Mouse (Mus musculus): ENCODE measurements around the gene Lce1k. TPM values are rescaled to one million over a fixed set of nuclear protein-coding genes. Genes with fewer than 3 reads are reported as not detected.

Lce1k gene
- polyA plus RNA-seq, 1 experiment = 0.35 TPM

GRCm38 (mm10) chr3:92778799-92779198, 28.9 kb downstream of the Lce1k start, which contains the start of gene Lce1i:
Gene Lce1i, minus strand, starts transcription at chr3:92778899.
- H3K27ac ChIP-seq (ENCODE audit: control insufficient read depth, insufficient read depth, low read length) = no peak within 1 kb of the TSS
- H3K36me3 ChIP-seq (ENCODE audit: control insufficient read depth, insufficient read depth, low read length) = no peaks in the 10 kb centered on the region
- H3K4me3 ChIP-seq (ENCODE audit: control insufficient read depth, insufficient read depth, low read length) = no peak within 1 kb of the TSS
- no peaks in the 10 kb centered on the region for H3K4me1 ChIP-seq (replicated peaks; ENCODE audit: control insufficient read depth, insufficient read depth, low read length)
- WGBS = 74% methylated on average over 1 of the region's 1 CpGs
- no peak for DNase-seq
- H3K27me3 ChIP-seq (ENCODE audit: control insufficient read depth, insufficient read depth, low read length) = no peaks in the 10 kb centered on the region
- TF ChIP-seq CTCF (IDR thresholded peaks at IDR 0.05; ENCODE audit: borderline replicate concordance, control insufficient read depth, extremely low read depth, insufficient read depth, low read length, poor library complexity) = no peak
- TF ChIP-seq POLR2A (IDR thresholded peaks at IDR 0.05; ENCODE audit: control insufficient read depth, extremely low read depth, insufficient read depth, low read length, poor library complexity) = no peak

DNA sequence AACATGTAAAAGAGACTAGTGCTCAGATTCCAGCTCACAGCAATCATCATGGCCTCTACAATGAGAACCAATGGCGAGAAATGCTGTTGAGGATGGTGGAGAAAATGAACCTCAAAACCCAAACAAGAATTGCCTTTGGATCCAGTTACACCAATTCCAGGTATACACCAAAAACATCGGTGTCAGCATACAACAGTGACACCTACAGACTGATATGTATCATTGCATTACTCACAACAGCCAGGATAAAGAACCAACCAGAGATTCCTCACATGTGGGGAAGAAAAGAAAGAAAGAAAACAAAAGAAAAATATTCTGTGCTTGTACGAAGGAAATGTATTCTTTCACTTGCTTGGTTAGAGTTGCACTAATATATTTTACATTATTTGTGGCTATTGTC, 36.1 kb downstream of the Lce1k start:
- WGBS = 27% methylated on average over 3 of the region's 3 CpGs
- no peak overlapping the region for H3K4me3 ChIP-seq (ENCODE audit: control insufficient read depth, insufficient read depth, low read length)
- no peak for DNase-seq
- no peak overlapping the region for H3K27ac ChIP-seq (ENCODE audit: control insufficient read depth, insufficient read depth, low read length)
- TF ChIP-seq POLR2A (IDR thresholded peaks at IDR 0.05; ENCODE audit: control insufficient read depth, extremely low read depth, insufficient read depth, low read length, poor library complexity) (no peak), CTCF (IDR thresholded peaks at IDR 0.05; ENCODE audit: borderline replicate concordance, control insufficient read depth, extremely low read depth, insufficient read depth, low read length, poor library complexity) (no peak)
- no peaks in the 10 kb centered on the region for H3K27me3 ChIP-seq (ENCODE audit: control insufficient read depth, insufficient read depth, low read length)
- H3K4me1 ChIP-seq (replicated peaks; ENCODE audit: control insufficient read depth, insufficient read depth, low read length) = no peaks in the 10 kb centered on the region
- no peaks in the 10 kb centered on the region for H3K36me3 ChIP-seq (ENCODE audit: control insufficient read depth, insufficient read depth, low read length)

- Histone ChIP-seq H3K4me3 (ENCODE audit: control insufficient read depth, insufficient read depth, low read length) (no peak within 1 kb of the TSS), H3K27ac (ENCODE audit: control insufficient read depth, insufficient read depth, low read length) (no peak within 1 kb of the TSS), H3K27me3 (ENCODE audit: control insufficient read depth, insufficient read depth, low read length) (no peaks in the 10 kb centered on the region), H3K36me3 (ENCODE audit: control insufficient read depth, insufficient read depth, low read length) (no peaks in the 10 kb centered on the region), H3K4me1 (replicated peaks; ENCODE audit: control insufficient read depth, insufficient read depth, low read length) (no peaks in the 10 kb centered on the region)
- DNase-seq = no peak
- TF ChIP-seq POLR2A (IDR thresholded peaks at IDR 0.05; ENCODE audit: control insufficient read depth, extremely low read depth, insufficient read depth, low read length, poor library complexity) (no peak), CTCF (IDR thresholded peaks at IDR 0.05; ENCODE audit: borderline replicate concordance, control insufficient read depth, extremely low read depth, insufficient read depth, low read length, poor library complexity) (no peak)
- 100% methylated on average over 1 of the region's 1 CpGs for WGBS
These were observed 42.7 kb downstream of the Lce1k start, which contains the start of gene Lce1h for GRCm38 (mm10) chr3:92764965-92765364. Gene Lce1h, minus strand, starts transcription at chr3:92765065.

Other genes with a start within 250 kb of the Lce1k start
- gene Ivl, start 234.2 kb downstream of the Lce1k start, polyA plus RNA-seq (2012; rRNA removed) = 0.26 and 0.28 TPM in 2 replicates
- gene Smcp, start 218.9 kb downstream of the Lce1k start, polyA plus RNA-seq (2012; rRNA removed) = 0.45 and 1.3 TPM in 2 replicates
- gene 2210017I01Rik, start 200.4 kb downstream of the Lce1k start, polyA plus RNA-seq (2012; rRNA removed) = 0.22 TPM in 1 of 2 replicates, not detected in the other
- not detected in 2 replicates for gene Lce6a, start 186.2 kb downstream of the Lce1k start, polyA plus RNA-seq (2012; rRNA removed)
- 0.42 and 0.85 TPM in 2 replicates for gene Lce1a1, start 159.6 kb downstream of the Lce1k start, polyA plus RNA-seq (2012; rRNA removed)
- 0.54 and 1.1 TPM in 2 replicates for gene Lce1b, start 151.0 kb downstream of the Lce1k start, polyA plus RNA-seq (2012; rRNA removed)
- gene Lce1a2, start 137.6 kb downstream of the Lce1k start, polyA plus RNA-seq (2012; rRNA removed) = 0.47 and 1.00 TPM in 2 replicates
- gene Lce1c, start 128.6 kb downstream of the Lce1k start, polyA plus RNA-seq (2012; rRNA removed) = 0.20 TPM in 2 replicates
- gene Lce1d, start 120.7 kb downstream of the Lce1k start, polyA plus RNA-seq (2012; rRNA removed) = 0.37 and 0.96 TPM in 2 replicates
- gene Lce1e, start 98.8 kb downstream of the Lce1k start, polyA plus RNA-seq (2012; rRNA removed) = 0.31 and 0.48 TPM in 2 replicates
- gene Lce1f, start 87.5 kb downstream of the Lce1k start, polyA plus RNA-seq (2012; rRNA removed) = 0.26 and 0.73 TPM in 2 replicates
- gene Gm38119, start 68.8 kb downstream of the Lce1k start, polyA plus RNA-seq (2012; rRNA removed) = not detected in 2 replicates
- 0.26 TPM in 1 of 2 replicates, not detected in the other for gene Lce1g, start 55.6 kb downstream of the Lce1k start, polyA plus RNA-seq (2012; rRNA removed)
- gene Lce1h, start 42.8 kb downstream of the Lce1k start, polyA plus RNA-seq (2012; rRNA removed) = 0.27 TPM in 1 of 2 replicates, not detected in the other
- gene Lce1i, start 29.0 kb downstream of the Lce1k start, polyA plus RNA-seq (2012; rRNA removed) = 0.27 TPM in 1 of 2 replicates, not detected in the other
- gene Lce1j, start 17.4 kb downstream of the Lce1k start, polyA plus RNA-seq (2012; rRNA removed) = 0.66 and 1.3 TPM in 2 replicates
- 0.38 and 0.40 TPM in 2 replicates for gene Kprp, start 19.4 kb upstream of the Lce1k start, polyA plus RNA-seq (2012; rRNA removed)
- 0.23 TPM in 1 of 2 replicates, not detected in the other for gene Lce1l, start 43.4 kb upstream of the Lce1k start, polyA plus RNA-seq (2012; rRNA removed)
- gene 2310050C09Rik, start 62.3 kb upstream of the Lce1k start, polyA plus RNA-seq (2012; rRNA removed) = 0.36 TPM in 2 replicates
- 0.41 TPM in 1 of 2 replicates, not detected in the other for gene Lce3a, start 118.3 kb upstream of the Lce1k start, polyA plus RNA-seq (2012; rRNA removed)
- 0.88 and 1.8 TPM in 2 replicates for gene Lce3b, start 125.1 kb upstream of the Lce1k start, polyA plus RNA-seq (2012; rRNA removed)
- 0.48 and 1.2 TPM in 2 replicates for gene Lce3c, start 136.6 kb upstream of the Lce1k start, polyA plus RNA-seq (2012; rRNA removed)
- not detected in 2 replicates for gene Lce3d, start 149.5 kb upstream of the Lce1k start, polyA plus RNA-seq (2012; rRNA removed)
- gene Lce3e, start 159.2 kb upstream of the Lce1k start, polyA plus RNA-seq (2012; rRNA removed) = 0.34 TPM in 1 of 2 replicates, not detected in the other
- gene Lce3f, start 184.3 kb upstream of the Lce1k start, polyA plus RNA-seq (2012; rRNA removed) = 0.43 TPM in 1 of 2 replicates, not detected in the other
- 3.1 and 3.9 TPM in 2 replicates for gene Crct1, start 207.8 kb upstream of the Lce1k start, polyA plus RNA-seq (2012; rRNA removed)
- 0.51 and 0.73 TPM in 2 replicates for gene Lce1m, start 211.2 kb upstream of the Lce1k start, polyA plus RNA-seq (2012; rRNA removed)

All from thymus, adult 2 months (tissue).